Mouse (Mus musculus) embryo, embryonic 11 days (tissue): ENCODE measurements at regions not wholly inside any gene's neighbourhood (a gene's known extent, or its start where the extent isn't known, plus 50 kb on each side); places are given as distances from the start of the nearest gene placed in this dataset.
A peak's percentile ranks its signal among the peaks of the same experiment; 100 is the strongest.

Source experiments
- DNase-seq: peaks from one replicate; pipeline ENCODE4 v3.0.0-alpha.2; 2015

DNA sequence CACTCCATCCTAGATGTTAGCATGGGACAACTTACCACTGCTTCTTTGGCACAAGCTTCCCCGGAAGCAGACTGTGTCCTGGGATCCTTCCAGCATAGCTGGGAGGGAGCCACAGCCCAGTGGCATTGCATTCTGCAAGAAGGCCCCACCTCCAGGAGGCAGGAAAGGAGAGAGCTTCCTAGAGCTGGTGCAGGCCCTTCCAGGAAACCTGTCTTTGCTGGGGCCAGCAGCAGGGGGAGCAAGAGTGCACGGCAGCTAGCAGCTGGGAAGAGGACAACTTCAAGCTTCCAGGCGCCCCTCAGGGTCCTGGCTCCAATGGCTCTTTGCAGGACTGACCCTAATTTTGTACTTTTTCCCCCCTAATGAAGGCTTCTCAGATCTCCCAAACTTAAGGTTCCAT lies 115.4 kb upstream of the Sorcs3 start:
- peak; percentile 59 for DNase-seq

DNA sequence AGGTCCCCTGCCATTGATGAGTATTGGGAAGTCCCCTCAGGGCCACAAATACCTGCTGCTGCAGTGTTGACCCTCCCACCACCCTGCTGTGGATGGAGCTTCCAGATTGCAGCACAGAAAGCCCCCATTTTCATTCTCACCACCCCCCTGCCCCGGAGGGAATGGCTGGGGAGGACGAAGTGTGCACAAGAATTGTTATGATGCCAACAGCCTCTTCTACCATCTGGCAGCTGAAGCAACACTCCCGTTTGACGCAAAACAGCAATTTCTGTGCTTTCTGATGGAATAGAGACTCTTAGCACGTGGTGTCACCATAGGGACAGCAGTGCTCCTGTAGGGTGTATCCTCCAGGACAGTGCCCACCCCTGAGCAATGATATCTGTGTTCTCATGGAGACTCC lies 108.5 kb upstream of the Sorcs3 start:
- DNase-seq: no peak

DNA sequence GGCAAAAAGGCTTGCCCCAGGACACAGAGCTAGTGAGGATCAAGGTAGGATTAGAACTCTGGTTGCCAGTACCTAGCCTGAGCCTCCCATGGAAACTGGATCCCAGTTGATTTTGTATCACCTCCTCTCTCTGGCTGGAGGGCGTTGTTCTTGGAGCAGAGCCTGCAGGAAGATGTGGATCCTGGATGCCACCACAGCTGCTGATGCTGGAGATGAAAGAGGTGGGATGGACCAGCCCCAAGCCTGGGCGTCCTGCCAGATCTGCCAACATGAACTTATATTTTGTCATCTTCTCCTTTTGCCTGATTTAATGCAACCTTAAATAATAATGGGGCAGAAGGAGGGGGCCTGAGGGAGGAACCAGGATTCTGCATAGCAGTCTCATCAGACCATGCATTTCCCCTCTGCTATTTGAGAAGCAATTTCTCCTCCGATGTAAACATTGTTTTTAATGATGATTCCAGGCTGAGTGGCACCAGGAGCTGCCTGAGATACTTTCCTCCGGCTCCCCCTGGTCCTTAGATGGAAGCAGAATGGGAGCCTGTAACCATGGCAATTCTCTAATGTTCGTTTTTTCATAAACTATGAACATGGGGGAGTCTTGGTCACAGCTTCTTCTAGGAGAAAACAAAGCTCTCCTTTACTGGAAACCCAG lies 107.8 kb upstream of the Sorcs3 start:
- no peak for DNase-seq

DNA sequence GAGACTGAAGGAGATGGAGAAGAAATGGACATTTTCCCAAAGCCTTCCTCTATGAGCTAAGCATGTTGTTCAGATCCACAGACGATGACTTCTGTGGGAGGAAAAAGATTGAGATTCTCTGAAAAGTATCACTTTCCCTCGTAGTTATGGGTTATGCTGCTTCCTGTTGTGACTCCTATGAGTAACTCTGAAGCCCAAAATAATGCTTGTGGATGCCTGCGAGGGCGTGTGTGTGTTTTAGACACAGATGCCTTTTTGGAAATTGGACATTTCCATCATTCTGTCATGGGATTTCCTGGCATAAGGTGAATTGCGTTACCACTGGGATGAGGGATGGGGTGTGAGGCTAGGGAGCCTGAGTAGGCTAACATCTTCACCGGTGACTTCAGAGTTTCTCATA lies 104.8 kb upstream of the Sorcs3 start:
- no peak for DNase-seq

DNA sequence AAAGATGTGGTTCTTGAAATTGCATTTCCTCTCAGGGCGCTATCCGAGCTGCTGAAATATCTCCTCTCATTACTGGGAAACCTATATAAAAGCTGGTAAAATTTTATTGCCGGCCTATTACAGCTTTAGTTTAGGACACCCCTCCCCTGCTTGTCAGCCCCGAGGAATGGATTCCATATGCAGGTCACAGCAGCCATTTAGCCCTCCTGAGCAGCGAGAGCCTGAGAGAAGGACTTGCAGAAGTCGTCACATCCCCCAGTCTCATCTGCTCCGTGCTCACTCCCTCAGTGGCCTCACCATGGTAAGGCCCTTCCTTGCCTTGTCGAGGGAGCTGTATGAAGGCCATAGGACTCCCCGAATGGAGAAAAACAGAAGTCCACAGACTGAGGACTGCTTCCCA lies 90.7 kb upstream of the Sorcs3 start:
- DNase-seq: peak; percentile 25

DNA sequence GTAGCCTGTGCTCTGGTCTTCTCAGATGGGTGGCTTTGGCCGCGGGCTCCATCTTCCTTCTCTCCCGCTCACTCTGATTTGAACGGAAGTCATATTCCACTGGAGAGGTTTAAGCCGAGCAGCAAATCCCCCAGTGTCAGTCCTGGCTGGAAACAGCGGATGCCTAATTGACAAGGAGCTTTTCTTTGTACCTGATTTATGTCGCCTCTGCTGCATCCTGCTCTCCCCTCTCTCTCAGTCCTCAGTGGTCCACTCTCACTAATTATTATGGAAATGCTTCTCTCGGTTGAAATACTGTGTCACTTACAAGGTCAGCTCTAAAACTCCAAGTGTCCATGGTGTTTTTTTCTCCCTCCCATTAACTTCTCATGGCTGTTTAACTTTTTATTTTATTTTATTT lies 90.1 kb upstream of the Sorcs3 start:
- DNase-seq: peak; percentile 34

DNA sequence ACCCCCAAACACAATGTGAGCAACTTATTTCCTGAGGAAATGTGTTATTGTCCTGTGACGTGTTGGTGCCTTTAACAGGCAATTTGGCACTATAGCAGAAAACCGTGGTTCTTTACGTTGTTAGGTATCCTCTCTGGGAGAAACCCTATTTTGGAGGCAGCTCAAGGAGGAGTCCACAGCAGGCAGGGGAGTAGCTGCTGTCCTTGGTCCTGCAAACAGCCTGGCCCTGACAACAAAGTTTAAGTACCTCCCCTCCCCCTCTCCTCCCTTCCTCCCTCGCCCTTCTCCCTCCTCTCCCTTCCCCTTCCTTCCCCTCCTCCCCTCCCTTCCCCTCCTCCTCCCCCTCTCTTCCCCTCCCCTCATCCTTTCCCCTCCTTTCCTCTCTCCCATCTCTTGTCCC lies 89.1 kb upstream of the Sorcs3 start:
- peak; percentile 53 for DNase-seq

DNA sequence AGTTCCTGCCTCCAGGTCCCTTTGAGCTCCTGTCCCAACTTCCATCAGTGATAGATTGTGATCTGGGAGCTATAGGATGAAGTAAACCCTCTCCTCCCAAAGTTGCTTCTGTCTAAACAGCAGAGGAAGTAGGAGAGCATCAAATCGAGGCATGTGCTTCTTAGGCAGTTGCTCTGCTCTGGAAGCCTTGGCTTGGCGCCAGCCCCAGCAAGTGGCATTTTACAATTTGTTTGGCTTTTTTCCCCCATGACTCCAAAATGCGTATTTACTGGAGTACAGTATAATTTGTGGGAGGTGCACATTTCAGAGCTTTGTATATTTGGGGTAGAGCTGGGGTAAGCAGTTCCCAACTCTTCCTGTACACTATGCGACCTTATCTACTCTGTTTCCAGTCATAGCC lies 88.2 kb upstream of the Sorcs3 start:
- no peak for DNase-seq

DNA sequence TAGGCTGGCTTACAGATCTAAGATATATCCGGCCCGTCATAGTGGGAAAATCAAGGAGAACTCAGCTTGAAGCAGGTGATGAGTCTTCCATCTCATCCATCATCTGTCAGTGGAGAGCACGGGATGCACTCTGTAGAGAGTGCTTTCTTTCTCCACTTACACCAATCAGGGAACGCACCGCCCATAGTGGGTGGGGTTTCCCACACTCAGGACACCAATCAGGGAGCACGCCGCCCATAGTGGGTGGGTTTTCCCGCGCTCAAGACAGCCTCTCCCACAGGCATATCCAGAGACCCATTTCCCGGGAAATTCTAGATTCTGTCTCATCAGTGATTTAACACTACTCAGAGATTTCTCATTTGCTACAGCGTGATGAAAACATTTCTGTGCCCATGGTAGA lies 83.5 kb upstream of the Sorcs3 start:
- DNase-seq: no peak

DNA sequence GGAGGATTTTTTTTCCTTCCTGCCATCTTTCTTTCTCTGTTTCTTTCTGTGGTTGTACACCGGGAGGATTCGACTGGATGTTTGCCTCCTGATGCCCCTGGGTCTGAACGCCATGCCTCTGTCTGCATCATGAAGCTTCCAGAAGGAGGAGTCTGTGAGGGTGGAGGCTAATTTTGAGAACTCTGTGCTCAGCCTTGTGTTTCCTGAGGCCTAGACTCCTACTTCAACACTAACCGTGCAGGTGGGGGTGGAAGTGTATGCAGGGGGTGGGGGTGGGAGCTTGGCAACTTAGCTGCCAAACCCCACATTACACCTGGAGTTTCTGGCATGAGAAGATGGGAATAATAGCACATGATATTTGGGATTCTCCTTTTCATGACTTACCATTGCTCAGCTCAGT lies 82.0 kb upstream of the Sorcs3 start:
- no peak for DNase-seq

DNA sequence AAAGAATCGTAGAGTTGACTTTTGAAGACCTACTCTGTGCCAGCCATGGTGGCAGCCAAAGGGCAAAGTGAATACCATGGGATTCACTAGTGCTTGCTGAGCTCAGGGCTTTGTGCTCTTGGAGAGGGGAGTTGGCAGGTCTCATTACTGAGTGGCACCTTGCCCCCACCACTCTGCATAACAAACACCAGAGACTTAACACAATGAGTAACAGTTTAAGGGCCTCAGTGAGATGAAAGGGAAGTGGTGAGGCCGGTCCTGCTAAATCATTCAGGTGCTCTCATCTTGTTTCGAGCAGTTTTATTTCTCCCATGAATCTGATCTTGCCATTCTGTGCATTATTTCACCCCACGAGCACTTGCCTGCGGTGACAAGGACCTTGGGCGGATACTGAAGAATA lies 80.1 kb upstream of the Sorcs3 start:
- DNase-seq: no peak

DNA sequence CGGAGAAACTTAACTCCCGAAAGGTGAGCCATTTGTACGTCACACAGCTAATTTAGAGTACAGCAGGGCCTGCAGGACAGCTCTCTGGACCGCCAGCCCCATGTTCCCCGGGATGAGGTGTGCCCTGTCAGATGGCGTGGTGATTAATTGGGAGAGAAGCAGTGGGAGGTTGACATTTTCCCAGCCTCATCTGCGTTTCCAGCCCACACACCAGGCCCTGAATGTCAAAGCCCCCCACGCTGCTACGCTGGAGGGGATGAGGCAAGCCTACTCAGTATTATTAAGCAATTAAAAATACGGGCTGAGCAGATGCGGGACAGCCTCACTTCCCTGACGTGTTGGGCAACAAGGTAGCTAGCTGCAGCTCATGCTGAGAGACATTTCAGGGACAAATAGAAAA lies 77.7 kb upstream of the Sorcs3 start:
- DNase-seq: no peak

DNA sequence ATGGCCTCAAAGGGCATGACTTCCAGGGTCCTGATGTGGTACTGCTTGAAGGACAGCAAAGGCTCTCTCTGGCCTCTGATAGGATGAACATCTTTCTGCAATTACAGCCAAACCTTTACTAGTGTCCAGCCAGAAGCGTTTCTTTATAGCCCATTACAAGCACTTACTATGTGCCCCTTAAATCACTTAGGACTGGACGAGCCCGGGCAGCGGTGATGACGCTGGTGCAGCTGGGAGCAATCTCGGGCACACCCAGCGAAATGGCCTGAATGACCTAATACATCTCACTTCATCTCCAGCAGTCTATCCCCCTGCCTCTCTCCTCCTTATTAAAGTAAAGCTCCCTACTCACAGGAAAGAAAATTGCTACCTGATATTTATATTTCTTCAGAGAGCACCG lies 69.6 kb upstream of the Sorcs3 start:
- DNase-seq: no peak

DNA sequence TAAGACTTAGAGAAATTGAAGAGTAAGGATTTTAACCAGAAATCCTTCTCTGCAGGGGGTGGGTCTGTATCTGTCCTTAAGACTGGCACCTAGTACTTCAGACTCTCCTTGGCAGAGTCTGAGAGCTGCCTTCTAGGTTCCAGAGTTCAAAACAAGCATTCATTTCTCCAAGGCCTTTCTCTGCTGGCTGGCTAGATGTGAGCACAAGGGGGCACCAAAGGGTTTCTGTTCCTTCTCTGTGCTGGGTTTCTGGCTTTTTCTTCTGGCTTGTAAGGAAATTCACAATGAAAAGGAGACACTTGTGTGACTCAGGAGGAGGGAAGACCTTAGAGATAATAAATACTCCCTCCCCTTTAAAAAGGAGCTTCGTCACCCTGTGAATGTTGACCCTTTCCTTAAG lies 61.7 kb upstream of the Sorcs3 start:
- peak; percentile 70 for DNase-seq
